Mouse (Mus musculus) layer of hippocampus, adult 8-10 months (tissue): ENCODE measurements around the gene Unc119b. TPM values are rescaled to one million over a fixed set of nuclear protein-coding genes. Genes with fewer than 3 reads are reported as not detected.
"Not testable (repeated sequence)": the region's sequence is repeated elsewhere in the genome, so short reads cannot be mapped to it uniquely, and the experiment has no call there.

Experiments used
- DNase-seq, 2 experiments: peaks; one replicate each; pipeline ENCODE4 v3.0.0; 2022; ENCODE audit warnings: low spot score in 2 of 2
- total RNA-seq, 4 experiments: library from RNA; stranded (reverse); gene quantifications; 2 replicates each; pipeline ENCODE4 v1.2.4; 2022

The Unc119b gene
- 10 to 100 TPM; 26.9 to 29.3 (median 27.6) TPM for total RNA-seq

DNA sequence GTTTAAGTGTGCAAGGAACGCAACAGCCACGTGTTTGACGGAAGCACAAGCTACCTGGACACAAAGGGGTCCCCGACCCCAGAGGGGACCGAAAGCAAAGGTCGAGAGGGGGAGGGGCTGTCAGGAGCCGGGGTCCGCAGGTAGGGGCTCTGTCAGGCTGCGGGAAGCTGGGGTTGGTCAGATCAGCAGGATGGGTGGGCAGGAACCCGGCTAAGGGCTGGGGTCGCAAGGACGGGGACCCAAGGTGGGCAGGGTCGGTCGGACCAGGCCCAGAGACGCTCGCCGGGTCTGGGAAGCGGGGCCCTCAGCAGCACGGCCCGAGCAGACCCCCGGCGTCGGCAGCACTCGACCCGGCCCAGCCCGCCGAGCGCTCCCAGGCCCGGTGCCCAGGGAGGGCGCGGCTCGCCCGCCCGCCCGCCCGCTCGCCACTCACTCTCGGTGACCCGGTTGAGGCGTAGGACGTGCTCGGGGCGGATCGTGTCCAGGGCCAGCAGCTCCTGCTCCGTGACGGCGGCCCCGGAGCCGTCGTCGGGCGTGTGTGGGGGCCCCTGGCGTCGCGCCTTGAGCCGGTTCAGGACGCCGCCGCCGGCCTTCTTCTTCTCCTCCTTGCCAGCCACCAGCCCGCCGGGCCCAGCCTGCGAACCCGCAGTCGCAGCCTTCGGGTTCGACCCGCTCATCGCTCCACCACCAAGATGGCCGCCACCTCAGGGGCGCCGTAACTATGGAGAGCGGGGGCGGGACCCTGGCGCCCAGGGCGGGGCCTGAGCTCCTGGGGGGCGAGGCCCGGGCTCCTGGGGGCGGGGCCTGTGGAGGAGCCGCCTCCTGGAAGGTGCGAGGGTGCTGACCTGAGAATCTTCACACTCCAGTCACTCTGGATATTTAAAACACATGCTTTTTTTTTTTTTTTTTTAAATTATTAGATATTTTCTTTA, at the start of gene Unc119b:
Gene Unc119b (minus strand): TSS at position 742 of the 932 bp plus-strand sequence.
- peak; percentile 76 to 78 for DNase-seq

DNA sequence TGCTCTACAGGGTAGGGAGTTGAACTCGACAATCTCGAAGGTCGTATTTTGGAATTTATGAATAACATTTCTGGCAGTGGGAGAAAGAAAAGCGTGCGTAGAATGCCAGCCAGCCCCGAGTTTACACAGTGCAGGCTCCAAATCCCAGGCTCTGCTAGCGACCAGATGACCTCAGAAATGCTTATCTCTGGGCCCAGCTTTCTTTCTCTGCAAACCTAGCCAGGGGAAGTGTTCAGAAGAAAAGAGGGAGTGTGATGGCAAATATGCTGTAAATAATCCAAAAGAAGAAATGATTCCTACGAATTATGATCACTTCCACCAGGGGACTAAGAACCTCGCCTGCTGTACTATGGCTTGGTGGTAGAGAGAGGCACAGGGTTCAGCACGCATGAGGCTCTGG, 48.7 kb upstream of the Unc119b start:
- DNase-seq = no peak

DNA sequence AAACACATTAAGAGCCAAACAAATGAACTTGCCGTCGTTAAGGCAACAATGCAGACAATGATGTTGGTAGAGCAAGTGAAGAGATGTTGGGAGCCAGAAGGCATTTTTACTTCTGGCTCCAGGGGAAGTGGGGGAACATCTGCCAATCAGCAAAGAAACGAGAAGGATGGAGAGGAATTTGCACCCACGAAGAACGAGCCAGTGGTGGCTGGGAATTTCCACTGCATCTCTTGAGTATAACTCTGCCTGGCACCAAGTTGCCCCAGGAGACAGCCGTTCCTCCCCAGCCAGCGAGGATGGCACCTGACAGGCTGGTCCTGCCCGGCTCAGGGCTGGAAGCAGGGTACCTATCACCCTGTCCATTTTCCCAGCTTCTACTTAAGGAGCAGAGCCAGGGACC, 48.1 kb upstream of the Unc119b start:
- no peak for DNase-seq

DNA sequence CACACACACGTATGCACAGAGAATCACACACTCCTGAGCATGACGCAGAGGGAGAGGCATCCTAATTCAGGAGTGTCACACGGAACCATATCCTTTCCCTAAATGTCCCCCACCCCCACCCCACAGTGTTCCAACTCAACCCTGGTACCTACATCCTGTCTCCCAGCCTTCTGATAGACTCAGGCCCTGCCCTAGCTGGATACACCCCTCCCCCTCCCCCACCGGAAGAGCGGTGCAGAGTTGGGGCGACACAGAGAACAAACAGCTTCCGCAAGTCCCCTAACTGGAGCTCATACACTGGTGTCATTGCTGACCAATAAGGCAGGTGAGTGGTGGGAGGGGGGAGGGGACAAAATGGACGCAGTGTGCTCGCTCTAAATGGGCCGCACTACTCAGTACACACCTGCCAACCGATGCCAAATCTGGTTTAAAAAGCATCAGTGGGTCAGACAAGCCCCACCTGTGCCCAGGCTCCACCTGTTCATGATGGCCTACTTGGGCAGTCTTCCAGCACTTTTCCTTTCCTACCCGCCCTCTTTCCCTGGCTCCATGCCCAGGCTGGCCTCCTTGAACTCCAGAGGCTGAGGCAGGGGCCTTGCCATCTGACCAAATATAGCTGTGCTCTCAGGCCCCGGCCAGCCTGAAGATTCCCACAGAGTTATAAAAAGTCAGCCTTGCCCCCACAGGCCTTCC, 46.6 kb upstream of the Unc119b start:
- no peak for DNase-seq

DNA sequence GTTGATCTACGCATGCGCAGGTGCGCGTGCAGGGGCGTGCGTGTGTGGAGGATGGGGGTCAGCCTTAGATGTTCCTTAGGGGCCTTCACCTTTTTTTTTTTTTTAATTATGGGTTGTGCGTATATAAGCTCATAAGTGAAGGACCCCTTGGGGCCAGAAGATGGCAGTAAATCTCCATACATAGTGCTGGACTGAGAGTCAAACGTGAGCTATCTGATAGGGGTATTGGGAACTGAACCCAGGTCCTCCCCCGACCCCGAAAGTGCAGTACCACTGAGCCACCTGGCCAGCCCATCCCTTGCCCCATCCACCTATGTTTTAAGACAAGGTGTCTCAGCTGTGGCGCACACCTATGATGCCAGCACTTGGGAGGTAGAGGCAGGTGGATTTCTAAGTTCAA, 44.8 kb upstream of the Unc119b start:
- DNase-seq = no peak

DNA sequence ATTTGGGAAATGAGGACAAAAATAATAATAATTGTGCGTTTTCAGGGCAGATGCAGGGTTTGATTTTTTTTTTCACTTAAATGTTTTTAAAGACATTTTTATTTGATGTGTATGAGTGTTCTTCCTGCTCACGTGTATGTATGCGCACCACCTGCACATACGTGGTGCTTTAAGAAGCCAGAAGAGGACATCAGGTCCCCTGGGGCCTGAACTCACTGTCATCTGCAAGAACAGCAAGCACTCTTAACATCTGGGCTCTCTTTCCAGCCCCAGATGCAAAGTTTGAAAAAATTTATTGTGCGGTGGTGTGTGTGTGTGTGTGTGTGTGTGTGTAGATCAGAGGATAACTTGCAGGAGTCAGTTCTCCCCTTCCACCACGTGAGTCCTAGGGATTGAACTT, 43.1 kb upstream of the Unc119b start:
- DNase-seq = no peak

DNA sequence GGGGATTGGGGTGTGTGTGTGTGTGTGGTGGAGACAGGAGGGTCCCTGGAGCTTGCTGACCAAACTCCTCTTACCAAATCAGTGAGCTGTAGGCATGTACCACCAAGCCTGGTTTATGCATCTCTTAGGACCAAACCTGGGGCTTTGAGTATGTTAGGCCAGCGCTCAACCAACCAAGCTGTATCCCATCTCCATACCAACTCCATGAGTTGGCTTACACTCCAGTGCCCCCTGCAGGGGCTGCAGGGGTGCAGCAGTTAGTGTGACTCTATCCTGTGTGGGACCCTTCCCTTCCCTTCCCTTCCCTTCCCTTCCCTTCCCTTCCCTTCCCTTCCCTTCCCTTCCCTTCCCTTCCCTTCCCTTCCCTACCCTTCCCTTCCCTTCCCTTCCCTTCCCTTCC, 39.8 kb upstream of the Unc119b start:
- DNase-seq = no peak

DNA sequence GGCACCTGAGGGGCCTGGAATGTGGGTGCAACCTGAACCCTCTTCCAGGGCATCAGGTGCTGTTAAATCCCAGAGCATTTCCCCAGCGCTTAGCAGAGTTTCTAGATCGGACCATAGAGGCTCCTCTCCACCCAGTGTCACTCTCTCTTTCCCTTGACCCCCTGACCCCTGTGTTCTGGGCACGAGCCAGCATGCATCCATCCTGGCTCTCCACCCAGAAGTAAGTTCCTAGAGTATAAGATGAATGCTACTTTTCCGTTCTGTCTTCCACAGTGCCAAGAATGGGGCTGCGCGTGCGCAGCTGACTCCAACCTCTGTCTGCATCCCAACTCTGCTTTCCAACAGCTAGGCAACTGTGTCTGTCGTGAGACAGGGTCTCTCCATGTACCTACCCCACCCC, 35.4 kb upstream of the Unc119b start:
- DNase-seq = no peak

DNA sequence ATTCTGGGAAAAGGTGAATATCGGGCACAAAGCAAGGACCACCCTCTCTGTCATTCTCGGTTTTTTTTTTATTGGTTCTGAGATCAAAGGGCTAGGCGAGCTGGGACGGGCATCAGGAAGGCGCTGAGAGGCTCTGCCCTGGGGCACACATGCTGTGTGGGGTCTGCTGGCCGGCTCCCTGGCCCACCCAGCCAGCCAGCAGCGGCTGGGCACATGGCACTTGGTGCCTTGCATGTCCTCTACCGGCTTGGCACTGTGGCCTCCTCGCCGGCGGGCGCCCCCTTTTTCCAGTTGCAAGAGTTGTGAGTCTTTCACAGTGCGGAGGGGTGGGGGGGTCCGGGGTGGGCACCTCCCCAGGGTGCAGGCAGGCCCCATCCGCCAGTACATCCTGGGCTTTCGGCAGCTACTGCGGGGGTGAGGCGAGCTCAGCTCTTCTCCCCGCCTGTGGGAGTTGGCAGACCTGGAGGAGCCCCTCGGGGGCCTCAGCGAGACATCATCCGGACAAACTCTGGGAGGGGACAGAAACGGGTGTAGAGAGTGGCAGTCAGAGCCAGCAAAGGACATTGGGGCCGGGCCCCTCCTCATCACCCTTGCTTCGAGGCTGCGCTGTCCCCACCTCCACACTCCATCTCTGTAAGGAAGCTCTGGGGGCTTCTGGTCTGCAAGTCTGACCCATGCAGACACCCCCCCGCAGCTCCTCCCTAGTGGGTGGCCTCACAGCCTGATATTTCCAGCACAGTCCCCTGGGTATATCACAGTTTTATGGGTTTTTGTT, 34.1 kb upstream of the Unc119b start:
- no peak for DNase-seq

DNA sequence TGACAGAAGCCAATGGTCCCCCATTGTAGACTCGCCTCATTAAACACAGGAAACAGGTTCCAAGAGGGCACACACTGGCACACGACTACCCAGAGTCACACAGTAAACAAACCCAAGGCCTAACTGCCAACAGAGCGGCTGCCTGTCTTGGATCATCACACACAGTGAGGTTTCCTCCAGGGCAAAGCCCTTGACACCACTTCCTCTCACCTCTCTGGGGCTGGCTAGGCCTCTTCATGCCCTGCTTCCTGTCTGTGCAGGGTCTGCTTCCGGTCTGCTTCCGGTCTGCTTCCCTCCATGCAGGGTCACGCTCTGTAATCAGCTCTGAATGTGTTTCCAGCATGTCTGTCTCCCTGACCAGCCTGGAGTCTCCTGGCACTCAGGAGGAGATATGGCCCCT, 32.6 kb upstream of the Unc119b start:
- DNase-seq = no peak

DNA sequence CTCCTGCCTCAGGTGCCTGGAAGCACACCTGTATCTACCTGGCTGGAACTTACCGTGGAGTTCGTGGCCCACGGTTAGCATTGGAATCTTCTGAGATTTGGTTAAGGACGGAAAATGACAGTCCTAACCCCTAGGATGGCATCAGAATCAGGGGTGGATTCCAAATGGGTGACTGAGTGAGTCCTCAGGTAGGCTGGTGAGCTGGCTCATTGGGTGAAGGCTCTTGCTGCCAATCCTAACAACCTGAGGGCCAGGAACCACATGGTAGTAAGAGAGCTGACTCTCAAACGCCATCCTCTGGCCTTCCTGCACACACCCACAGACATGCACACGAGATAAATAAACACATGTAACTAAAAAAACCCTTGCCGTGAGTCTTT, 32.0 kb upstream of the Unc119b start:
- DNase-seq = no peak

DNA sequence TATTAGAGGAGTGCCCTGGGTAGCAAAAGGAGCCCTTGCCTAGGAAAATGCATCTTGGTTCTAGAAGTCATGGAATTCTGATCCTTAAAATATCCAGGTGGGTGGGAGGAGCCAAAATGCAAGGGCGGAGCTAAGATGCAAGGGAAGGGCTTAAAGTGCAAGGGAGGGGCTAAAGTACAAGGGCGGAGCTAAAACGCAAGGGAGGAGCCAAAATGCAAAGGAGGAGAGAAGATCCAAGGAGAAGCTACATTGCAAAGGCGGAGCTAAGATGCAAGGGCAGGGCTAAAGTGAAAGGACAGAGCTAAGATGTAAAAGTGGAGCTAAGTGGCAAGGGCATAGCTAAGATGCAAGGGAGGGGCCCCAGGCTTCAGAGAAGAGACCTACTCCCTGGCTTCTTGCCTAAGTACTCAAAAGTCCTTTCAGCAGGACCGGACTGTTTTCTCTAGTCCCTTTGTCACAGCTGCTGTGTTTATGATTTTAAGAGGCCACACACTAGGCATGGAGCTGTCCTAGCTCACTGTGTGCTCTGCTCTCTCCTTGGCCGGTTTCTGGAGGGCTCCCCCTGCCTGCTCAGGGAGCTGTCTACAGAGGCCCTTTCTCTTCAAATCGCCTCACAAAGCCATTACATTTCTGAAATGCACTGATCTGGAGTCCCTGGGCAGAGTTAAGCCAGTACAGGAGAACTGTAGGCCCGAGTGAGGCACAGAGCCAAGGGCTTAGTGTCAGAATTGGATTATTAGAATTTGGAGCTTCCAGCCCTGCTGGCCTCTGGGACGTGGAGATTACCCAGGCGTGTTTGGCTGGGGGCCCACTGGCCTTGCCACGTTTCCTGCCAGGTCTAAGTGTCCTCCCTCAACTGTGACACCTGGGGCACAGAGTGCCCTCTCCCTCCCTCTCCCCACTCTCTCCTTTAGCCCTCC, 31.4 kb upstream of the Unc119b start:
- no peak for DNase-seq

DNA sequence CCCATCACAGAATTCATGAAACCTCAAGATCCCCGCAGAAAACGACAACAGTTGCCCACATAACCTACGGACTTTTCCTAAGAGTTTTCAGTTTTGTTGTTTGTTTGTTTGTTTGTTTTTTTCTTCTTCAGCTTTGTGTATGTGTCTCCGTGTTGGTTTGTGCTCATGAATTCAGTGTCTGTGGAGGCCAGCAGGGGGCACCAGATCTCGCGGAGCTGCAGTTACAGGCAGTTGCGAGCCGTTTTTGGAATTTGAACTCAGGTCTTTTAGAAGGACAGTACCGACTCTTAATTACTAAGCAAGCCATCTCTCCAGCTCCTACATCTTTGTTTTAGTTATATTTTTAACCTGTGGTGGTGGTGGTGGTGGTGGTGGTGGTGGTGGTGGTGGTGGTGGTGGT, 30.6 kb upstream of the Unc119b start:
- DNase-seq = no peak

DNA sequence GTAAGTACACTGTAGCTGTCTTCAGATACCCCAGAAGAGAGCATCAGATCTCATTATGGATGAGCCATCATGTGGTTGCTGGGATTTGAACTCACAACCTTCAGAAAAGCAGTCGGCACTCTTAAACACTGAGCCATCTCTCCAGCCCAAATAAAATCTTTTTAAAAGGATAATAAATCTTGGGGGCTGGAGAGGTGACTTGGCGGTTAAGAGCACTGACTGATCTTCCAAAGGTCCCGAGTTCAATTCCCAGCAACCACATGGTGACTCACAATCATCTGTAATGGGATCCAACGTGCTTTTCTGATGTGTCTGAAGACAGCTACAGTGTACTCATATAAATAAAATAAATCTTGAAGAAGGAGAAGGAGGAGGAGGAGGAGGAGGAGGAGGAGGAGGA, 29.7 kb upstream of the Unc119b start:
- not testable (repeated sequence) for DNase-seq

DNA sequence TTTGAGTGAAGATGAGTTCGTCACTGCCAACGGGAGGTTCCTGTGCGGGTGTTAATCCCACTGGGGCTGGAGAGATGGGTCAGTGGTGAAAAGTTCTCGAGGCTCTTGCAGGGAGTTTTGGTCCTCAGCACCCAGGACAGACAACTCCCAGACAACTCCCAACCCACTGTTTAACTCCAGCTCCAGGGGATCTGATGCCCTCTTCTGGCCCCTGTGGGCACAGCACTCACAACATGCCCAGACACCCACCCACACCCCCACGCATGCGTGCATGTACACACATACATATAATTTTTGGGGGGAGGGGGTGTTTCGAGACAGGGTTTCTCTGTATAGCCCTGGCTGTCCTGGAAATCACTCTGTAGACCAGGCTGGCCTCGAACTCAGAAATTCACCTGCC, 28.8 kb upstream of the Unc119b start:
- DNase-seq = peak in 1 of 2 experiments; percentile 62

DNA sequence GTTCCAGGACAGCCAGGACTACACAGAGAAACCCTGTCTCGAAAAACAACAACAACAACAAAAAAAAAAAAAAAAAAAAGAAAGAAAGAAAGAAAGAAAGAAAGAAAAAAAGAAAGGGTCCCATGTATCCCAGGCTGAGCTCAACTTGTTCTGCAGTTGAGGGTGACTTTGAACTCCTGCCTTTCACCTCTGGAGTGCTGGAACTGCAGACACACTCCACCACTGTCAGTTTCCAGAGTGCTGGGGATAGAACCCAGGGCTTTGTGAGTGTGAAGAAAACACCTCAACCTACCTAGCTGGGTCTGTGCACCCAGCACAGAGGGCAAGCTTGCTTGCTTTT, 27.1 kb upstream of the Unc119b start:
- not testable (repeated sequence) for DNase-seq

DNA sequence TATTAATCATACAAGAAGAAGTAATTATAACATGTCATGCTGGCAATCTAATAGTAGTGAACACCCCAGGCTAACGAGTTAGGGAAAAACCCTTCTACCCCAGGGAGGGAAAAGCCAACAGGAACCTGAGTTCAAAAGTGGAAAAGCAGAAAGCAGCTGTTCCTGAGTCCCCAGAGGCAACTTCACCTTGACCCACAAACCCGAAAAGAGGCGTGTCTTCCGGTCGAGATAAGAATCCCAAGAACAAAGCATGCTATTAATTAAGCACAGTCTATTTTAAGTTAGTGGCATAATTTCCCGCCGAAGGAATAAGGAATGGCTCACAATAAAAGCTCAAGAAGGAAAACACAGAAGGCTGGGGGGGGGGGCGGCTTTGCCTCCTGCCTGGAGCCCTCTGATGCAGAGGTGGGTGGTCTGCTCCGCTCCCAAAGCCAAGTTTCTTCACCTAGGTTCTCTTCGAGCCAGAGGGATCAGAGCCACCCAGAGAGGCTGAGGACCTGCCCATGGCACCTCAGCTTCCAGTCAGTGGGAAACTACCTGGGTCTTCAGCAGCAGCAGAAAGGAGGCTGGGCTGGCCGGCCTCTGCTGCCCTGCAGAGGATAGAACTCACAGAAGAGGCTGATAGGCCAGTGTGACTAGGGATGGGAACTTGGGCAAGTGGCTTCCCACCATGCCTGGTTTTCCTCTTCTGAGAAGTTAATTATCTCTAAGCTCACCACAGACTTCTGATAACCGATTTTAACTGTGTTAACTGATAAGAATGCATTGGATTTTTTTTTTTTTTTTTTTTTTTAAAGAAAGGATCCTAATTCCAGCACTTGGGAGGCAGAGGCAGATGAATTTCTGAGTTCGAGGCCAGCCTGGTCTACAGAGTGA, 26.5 kb upstream of the Unc119b start:
- no peak for DNase-seq

DNA sequence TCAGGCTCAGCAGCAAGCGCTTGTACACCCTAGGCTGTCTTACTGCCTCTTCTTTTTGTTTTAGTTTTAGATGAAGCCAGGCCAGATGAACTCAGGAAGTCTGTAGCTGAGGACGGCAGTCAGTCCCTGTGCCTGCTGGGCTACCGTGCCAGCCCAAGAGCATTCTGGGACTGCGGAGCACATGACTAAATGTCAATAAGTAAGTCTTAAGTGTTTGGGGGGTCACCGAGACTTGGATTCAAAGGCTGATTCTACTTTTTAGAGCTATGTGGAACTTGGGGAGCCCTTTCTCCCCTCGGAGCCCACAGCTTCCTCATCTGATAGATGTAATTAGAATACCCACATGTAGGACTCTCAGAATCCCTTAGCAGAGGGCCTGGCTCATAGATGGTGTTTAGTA, 25.9 kb upstream of the Unc119b start:
- DNase-seq = no peak

DNA sequence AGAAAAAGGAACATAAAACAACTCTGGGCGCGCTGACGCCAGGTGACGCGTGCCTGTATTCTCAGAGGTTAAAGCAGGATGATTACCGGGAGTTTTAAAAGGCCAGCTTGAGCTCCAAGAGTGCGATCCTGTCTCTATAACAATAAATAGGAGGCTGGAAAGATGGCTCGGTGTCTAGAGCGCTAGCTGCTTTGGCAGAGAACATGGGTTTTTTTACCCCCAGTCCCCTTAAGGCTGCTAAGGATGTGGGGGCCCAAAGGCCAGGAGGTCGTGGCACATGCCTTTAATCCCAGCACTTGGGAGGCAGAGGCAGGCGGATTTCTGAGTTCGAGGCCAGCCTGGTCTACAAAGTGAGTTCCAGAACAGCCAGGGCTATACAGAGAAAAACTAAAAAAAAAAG, 24.4 kb upstream of the Unc119b start:
- DNase-seq = no peak
